Mouse (Mus musculus) heart, embryonic 13.5 days (tissue): Measurements from ENCODE around the gene Ccdc142. TPM values are rescaled to one million over a fixed set of nuclear protein-coding genes. Genes with fewer than 3 reads are reported as not detected.

Experiments
- ATAC-seq: fragments of 200-750 bp; cut with Nextera tagmentation; 2 replicates; pipeline ENCODE4 v1.8.0; 2017; ENCODE audit warnings: moderate TSS enrichment; ENCODE audit not compliant: insufficient number of reproducible peaks, low FRiP score, low TSS enrichment; ENCODE audit errors: extremely low read depth
- H3K27ac ChIP-seq: fragments of 300-500 bp; sonication (generic); replicated peaks from 2 replicates; pipeline ENCODE4 v1.5.1; 2015; ENCODE audit warnings: moderate library complexity, mild to moderate bottlenecking, inconsistent platforms
- H3K27me3 ChIP-seq: fragments of 300-500 bp; sonication (generic); replicated peaks from 2 replicates; pipeline ENCODE4 v1.6.1; 2015; ENCODE audit warnings: mild to moderate bottlenecking, inconsistent platforms
- H3K36me3 ChIP-seq: fragments of 300-500 bp; sonication (generic); 2 replicates; pipeline ENCODE4 v1.6.1; 2015; ENCODE audit warnings: mild to moderate bottlenecking, inconsistent platforms
- H3K4me1 ChIP-seq: fragments of 300-500 bp; sonication (generic); 2 replicates; pipeline ENCODE4 v1.6.1; 2015; ENCODE audit warnings: inconsistent platforms
- H3K4me2 ChIP-seq: fragments of 300-500 bp; sonication (generic); 2 replicates; pipeline ENCODE4 v1.6.1; 2015; ENCODE audit warnings: inconsistent platforms, mild to moderate bottlenecking, moderate library complexity
- H3K4me3 ChIP-seq: fragments of 300-500 bp; sonication (generic); 2 replicates; pipeline ENCODE4 v1.5.1; 2015; ENCODE audit warnings: moderate library complexity, mild to moderate bottlenecking, inconsistent platforms
- H3K9ac ChIP-seq: fragments of 300-500 bp; sonication (generic); 2 replicates; pipeline ENCODE4 v1.6.1; 2015; ENCODE audit warnings: inconsistent platforms, mild to moderate bottlenecking, moderate library complexity
- H3K9me3 ChIP-seq: fragments of 300-500 bp; sonication (generic); 2 replicates; pipeline ENCODE4 v1.6.1; 2016; ENCODE audit warnings: inconsistent platforms
- WGBS: fragments of 180-500 bp; shearing (Covaris S2); methylation state at CpG from one replicate; pipeline ENCODE4 v1.1.7; 2015; ENCODE audit warnings: mixed read lengths; 5-methylcytosine and 5-hydroxymethylcytosine counted together
- polyA plus RNA-seq: library from polyadenylated mRNA; unstranded; fragments of >200 nt; fragmentation: Nextera tagmentation; extraction: Ambion mirVana; gene quantifications from 2 replicates; pipeline ENCODE4 v1.2.1, GENCODE M21; 2015

Gene Ccdc142
- polyA plus RNA-seq, 1 experiment from 2014 or later = 1.5 TPM

DNA sequence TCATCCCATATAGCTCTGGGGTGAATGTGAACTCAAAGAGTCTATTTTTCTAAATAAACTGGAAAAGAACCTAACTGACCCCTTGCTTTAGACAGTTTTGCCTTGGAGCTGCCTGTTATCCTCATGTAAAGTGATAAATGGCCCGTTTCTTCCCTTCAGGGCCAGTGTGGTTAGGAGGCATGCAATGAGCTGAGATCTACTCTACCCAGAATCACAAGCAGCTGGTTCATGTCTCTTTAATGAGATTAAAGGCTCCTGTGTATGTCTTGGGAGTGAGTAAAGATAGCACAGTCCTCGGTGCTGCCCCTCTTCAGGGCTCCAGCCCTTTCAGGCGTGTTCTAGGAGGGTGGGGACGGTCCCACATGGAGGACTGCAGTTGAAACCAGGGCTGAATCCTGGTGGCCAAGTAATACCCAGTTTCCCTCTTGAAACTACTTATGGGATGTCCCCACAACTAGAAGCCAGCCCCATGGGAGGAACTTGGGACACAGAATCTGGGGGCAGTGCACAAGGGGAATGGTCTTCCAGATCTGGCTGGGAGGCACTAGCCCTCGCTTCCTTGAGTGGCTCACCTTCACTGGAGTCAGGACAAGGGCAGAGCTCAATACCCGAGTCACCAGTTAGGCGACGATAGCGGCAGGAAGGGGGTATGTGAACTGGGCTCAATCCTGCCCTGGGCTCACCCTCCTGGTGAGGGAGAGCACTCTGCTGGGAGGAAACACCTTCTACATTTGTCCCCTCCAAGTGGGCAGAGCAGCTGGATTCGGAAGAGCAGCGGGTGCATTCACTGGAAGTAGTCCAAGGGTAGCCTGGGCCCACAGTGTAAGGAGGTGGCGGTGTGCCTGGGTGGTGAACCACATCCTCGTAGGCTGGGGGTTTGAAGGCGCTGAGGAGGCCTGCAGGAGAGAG, 17.7 kb downstream of the Ccdc142 start:
- ATAC-seq = no peak
- H3K9ac ChIP-seq = peak overlapping the region; percentile 93; the same call in 1 of the 2 replicates
- H3K9me3 ChIP-seq = no peaks in the 10 kb centered on the region
- 74% methylated on average over 14 of the region's 14 CpGs for WGBS
- no peak overlapping the region for H3K4me2 ChIP-seq
- no peaks in the 10 kb centered on the region for H3K27me3 ChIP-seq
- H3K4me3 ChIP-seq = no peak overlapping the region
- peaks cover 36% of the 10 kb centered on the region for H3K36me3 ChIP-seq
- H3K27ac ChIP-seq = 0 out of 2 replicates have a peak overlapping the region, but pooled peaks have one; percentile 20
- peaks cover 60% of the 10 kb centered on the region for H3K4me1 ChIP-seq

DNA sequence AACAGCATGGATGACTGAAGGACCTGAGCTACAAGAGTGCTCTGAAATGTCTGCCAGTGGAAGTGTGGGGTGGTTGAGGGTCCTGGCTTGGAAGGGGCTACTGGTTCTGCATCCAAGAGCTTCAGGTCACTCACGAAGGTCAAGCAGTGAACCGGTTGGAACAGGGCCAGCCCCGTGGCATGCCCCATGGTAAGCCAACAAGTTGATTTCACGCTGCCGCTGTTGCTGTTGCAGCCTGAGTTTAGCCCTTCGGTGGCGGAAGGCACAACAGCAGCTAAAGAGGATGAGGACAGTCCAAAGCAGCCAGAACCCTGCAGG, 18.3 kb downstream of the Ccdc142 start:
- ATAC-seq = no peak
- WGBS = 75% methylated on average over 7 of the region's 7 CpGs
- Histone ChIP-seq H3K4me3 (peak overlapping the region; percentile 80; the same call in 1 of the 2 replicates), H3K9me3 (no peaks in the 10 kb centered on the region), H3K9ac (peak overlapping the region; percentile 93), H3K4me1 (peaks cover 60% of the 10 kb centered on the region), H3K4me2 (peak overlapping the region; percentile 99), H3K27ac (no peak overlapping the region), H3K27me3 (no peaks in the 10 kb centered on the region), H3K36me3 (peaks cover 36% of the 10 kb centered on the region)

DNA sequence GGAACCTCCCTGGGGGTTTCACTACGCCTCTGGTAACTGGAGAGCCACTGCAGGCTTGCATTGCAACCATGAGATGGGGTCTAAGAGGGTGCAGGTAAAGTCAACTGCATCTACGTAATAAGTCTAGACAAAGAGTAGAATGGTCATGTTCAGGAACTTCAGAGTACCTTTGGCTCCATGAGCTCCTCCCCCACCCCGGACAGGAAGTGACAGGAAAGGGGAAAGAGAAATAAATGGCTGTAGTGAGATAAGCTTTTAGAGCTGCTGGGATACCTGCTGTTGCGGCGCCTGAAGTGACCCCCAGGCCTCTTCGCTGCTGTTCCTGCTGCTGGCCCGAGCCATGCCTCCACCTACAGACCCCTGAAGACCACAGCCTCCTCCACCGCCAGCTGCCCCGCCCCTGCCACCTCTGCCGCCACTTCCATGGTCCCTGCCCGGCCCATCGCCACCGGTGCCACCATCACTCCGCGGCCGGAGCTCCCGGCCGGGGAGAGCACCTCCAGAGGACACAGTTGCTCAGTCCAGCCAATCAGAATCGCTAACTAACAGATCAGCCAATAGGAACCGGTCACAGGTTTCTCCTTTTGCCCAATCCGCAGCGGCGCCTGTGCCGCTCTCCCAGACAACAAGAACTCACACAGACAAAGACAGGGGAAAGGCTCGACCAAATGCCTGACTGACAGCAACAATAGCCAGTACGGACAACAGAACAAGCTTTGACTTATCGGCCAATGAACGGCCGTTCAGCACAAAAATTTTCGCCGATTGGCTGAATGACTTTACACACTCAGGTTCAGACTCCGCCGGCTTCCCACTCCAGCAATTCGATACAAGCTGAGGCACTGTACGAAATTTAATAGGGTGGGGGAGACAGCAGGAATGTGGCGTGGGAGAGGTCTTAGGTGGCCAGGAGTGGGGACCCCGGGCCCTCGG, 19.8 kb downstream of the Ccdc142 start, which contains the start of gene Wbp1:
Gene Wbp1 (minus strand): TSS at position 630 of the 933 bp plus-strand sequence.
- ATAC-seq = peak; percentile 86
- Histone ChIP-seq H3K4me1 (peaks cover 58% of the 10 kb centered on the region), H3K4me2 (peak within 1 kb of the TSS; percentile 99), H3K9ac (peak within 1 kb of the TSS; percentile 94), H3K27me3 (no peaks in the 10 kb centered on the region), H3K27ac (peak within 1 kb of the TSS; percentile 95), H3K4me3 (peak within 1 kb of the TSS; percentile 80), H3K36me3 (peaks cover 36% of the 10 kb centered on the region), H3K9me3 (no peaks in the 10 kb centered on the region)
- WGBS = under 1% methylated on average over 38 of the region's 38 CpGs

DNA sequence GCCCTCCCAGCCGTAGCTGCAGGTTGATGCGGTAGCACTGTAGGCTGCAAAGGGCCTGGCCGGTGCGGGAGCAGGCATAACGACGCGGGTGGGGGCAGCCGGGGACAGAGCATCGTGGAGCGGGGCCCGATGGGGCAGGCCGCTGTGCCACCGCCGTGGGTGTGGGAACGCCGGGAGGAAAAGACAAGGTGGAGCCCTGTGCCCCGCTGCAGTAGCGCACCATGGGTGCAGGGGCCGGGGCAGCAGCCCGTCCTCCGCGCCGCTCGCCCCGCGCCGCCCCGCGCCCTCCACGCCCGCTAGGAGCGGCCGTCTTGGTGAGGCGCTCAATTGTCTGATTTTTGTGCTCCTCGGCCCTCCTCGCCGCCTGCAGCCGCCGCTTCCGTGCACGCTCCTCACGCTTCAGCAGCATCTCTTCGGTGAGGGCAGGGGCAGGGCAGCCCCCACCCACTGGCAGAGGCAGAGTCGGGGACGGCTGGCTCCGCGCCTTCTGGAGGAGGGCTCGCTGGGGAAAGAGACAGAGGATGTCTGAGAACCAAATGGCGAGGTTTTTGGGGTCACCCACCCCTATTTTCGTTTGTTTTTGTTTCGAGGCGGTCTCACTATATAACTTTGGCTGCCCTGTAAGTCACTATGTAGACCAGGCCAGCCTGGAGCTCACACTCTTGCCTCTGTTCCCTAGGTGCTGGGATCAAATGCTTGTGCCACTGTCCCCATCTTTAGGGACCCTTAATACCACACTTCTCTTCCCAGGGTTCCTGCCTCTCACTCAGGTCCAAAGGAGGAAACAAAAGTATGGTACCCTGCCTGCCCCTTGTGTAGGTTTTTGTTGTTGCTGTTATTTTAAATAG, 20.7 kb downstream of the Ccdc142 start:
- peak; percentile 51 for ATAC-seq
- Histone ChIP-seq H3K4me1 (peaks cover 49% of the 10 kb centered on the region), H3K36me3 (peaks cover 32% of the 10 kb centered on the region), H3K4me3 (peak overlapping the region; percentile 80), H3K27me3 (no peaks in the 10 kb centered on the region), H3K4me2 (peak overlapping the region; percentile 99), H3K27ac (peak overlapping the region; percentile 95), H3K9me3 (no peaks in the 10 kb centered on the region), H3K9ac (peak overlapping the region; percentile 94)
- 2% methylated on average over 52 of the region's 52 CpGs for WGBS

DNA sequence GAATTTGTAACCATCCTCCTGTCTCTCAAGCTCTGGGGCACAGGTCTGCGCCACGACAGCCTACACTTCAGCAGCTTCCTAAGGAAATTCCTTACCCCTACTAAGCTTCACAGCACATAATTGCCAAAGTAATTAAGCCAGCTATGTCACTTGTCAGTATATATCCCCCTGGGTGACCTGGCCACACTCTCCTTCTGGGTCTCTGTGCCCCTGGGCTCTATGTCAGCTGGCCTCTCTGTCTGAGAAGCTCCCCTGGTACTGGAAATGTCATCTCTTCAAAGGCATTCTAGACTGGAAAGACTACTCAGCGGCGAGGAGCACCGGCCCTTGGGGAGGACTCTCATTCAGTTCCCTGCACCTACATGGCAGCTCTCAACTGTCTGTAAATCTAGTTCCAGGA, 21.6 kb downstream of the Ccdc142 start:
- no peak for ATAC-seq
- Histone ChIP-seq H3K9ac (peak overlapping the region; percentile 94; the same call in 1 of the 2 replicates), H3K27ac (no peak overlapping the region), H3K4me2 (peak overlapping the region; percentile 99), H3K9me3 (no peaks in the 10 kb centered on the region), H3K4me3 (peak overlapping the region; percentile 80), H3K36me3 (peaks cover 23% of the 10 kb centered on the region), H3K4me1 (peaks cover 45% of the 10 kb centered on the region), H3K27me3 (no peaks in the 10 kb centered on the region)
- 84% methylated on average over 5 of the region's 5 CpGs for WGBS

DNA sequence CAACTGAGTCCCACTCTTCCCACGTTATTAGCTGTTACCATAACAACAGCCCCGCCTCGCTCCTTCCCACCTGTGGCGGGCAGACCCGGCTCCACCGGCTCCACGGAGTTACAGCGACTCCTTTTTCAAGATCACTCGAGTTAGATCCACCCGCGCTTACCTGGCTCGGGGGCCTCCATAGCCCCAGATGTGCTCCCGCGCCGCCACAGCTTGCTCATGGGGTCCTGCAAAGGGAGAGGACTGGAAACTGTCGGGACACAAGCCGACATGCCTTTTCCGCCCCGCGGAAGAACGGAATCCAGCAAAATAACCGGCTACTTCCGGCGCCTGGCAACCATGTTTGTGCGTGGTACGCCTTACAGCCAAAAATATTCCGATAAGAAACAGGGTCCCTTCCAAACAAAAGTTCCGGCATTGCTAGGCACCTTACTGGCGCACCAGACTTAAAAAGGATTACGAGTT, 23.5 kb downstream of the Ccdc142 start:
- ATAC-seq = no peak
- Histone ChIP-seq H3K4me1 (peaks cover 36% of the 10 kb centered on the region), H3K9me3 (no peaks in the 10 kb centered on the region), H3K27ac (peak overlapping the region; percentile 46), H3K4me2 (peak overlapping the region; percentile 96), H3K4me3 (peak overlapping the region; percentile 77), H3K9ac (peak overlapping the region; percentile 88), H3K36me3 (0 out of 2 replicates have a peak, but pooled peaks cover 5% of the 10 kb centered on the region), H3K27me3 (no peaks in the 10 kb centered on the region)
- under 1% methylated on average over 30 of the region's 30 CpGs for WGBS

DNA sequence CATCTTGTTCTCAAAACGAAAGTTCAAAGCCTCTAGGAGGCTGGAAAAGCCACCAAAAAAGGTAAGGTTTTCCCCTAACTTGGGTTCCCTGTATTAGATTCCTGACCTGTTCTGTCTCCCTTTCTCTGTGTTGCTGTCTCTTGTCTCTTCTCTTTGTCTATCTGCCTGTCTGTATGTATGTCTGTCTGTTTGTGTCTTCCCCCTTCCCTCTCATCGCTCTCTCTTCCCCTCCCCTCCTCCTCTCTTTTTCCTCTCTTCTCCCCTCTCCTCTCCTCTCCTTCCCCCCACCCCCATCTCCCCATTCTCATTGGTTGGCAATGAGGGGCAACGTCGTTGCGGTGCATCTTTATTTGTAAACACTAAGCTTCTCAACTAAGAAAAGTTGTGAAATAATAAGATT, 23.9 kb downstream of the Ccdc142 start, which contains the start of gene Ino80b:
Gene Ino80b (minus strand): TSS at position 101 of the 400 bp plus-strand sequence.
- H3K4me1 ChIP-seq = peaks cover 31% of the 10 kb centered on the region
- peak within 1 kb of the TSS; percentile 88 for H3K9ac ChIP-seq
- 0 out of 2 replicates have a peak, but pooled peaks cover 5% of the 10 kb centered on the region for H3K36me3 ChIP-seq
- peak within 1 kb of the TSS; percentile 77 for H3K4me3 ChIP-seq
- peak within 1 kb of the TSS; percentile 96 for H3K4me2 ChIP-seq
- H3K9me3 ChIP-seq = no peaks in the 10 kb centered on the region
- 29% methylated on average over 5 of the region's 5 CpGs for WGBS
- H3K27me3 ChIP-seq = no peaks in the 10 kb centered on the region
- H3K27ac ChIP-seq = peak within 1 kb of the TSS; percentile 46
- no peak for ATAC-seq

DNA sequence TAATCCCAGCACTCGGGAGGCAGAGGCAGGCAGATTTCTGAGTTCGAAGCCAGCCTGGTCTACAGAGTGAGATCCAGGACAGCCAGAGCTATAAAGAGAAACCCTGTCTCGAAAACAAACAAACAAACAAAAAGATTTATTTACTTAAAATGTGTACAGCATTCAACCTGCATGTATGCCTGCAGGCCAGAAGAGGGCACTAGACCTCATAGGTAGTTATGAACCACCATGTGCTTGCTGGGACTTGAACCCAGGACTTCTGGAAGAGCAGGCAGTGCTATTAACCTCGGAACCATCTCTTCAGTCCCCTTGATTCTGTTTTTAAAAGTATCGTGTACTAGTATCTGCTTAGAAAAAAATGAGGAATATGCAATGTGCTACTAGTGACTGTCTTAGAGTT, 26.0 kb downstream of the Ccdc142 start:
- Histone ChIP-seq H3K36me3 (0 out of 2 replicates have a peak, but pooled peaks cover 5% of the 10 kb centered on the region), H3K9ac (no peak overlapping the region), H3K4me3 (no peak overlapping the region), H3K4me1 (peaks cover 22% of the 10 kb centered on the region), H3K27ac (no peak overlapping the region), H3K4me2 (no peak overlapping the region), H3K27me3 (no peaks in the 10 kb centered on the region), H3K9me3 (no peaks in the 10 kb centered on the region)
- 89% methylated on average over 5 of the region's 5 CpGs for WGBS
- ATAC-seq = no peak

DNA sequence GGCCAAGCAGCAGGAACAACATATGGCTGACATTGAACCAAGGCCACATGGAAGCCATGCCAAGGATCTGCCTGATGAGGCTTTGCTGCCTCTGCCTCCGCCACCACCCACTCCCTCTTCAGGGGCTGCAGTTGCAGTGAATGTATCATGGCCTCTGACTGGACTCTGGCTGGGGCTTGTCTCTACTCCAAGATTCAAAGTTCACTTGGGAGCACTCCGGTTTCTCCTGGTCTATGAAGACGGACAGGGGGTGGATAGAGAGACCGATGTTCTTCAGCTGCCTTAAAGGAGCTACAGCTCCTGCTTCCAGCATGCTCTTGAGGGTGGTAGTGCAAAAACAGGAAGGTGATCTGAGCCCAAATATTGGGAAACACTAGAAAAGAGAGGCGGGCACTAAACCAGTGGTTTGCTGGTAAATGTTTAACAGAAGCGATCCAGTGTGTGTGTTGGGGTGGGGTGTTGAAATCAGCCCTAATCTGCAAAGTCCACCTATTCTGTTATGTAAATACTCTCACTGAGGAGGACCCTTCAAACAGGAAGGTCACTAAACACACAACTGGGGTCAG, 30.2 kb downstream of the Ccdc142 start:
- Histone ChIP-seq H3K4me3 (no peak overlapping the region), H3K36me3 (no peaks in the 10 kb centered on the region), H3K9ac (no peak overlapping the region), H3K9me3 (no peaks in the 10 kb centered on the region), H3K4me1 (peaks cover 18% of the 10 kb centered on the region), H3K27me3 (peaks cover 5% of the 10 kb centered on the region; the same call in 1 of the 2 replicates), H3K27ac (no peak overlapping the region), H3K4me2 (no peak overlapping the region)
- 73% methylated on average over 6 of the region's 6 CpGs for WGBS
- no peak for ATAC-seq
